Mouse (Mus musculus) skeletal muscle tissue, adult 2 months (tissue): ENCODE measurements around the gene Hip1r.
A peak's percentile ranks its signal among the peaks of the same experiment; 100 is the strongest.

Source experiments
- DNase-seq: peaks from one replicate; pipeline ENCODE4 v3.0.0-alpha.2; 2012; ENCODE audit warnings: low read depth, low spot score

The Hip1r gene

DNA sequence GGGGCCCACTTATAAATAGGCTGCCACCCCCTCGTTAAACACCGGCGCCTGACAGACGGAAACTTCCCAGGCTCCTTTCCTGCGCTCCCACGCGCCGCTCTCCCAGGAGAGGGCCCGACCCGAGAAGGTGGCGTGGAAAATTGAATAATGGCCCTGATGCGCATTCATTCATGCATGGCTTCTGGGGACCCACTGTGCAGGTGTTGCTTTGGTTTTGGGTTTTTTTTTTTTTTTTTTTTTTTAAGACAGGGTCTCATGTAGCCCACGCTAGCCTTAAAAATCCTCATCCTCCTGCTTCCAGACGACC, 704 bp downstream of the Hip1r start:
- no peak for DNase-seq

GRCm38 (mm10) chr5:123974616-123975111, 1.2 kb downstream of the Hip1r start:
- peak; percentile 35 for DNase-seq

GRCm38 (mm10) chr5:123975668-123976180, 2.3 kb downstream of the Hip1r start:
- DNase-seq: no peak

DNA sequence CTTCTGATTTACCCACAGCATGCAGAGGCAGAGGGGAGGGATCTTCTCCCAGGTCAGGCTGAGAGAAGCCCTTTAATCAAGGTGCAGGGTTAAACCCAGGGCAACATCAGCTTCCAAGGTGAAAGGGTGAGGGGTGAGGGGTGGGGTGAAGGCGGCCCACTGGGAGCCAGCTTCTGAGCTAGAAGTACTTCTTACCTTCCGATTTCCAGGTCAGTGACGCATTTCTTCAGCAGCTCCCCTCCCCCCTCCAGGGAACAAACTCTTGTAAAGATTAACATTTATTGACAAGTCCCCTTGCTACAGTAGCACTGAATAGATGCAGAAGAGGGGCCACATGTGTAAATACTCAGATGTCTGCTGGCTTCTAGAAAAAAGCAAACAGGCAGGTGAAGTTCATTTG, 3.8 kb downstream of the Hip1r start:
- DNase-seq: no peak

DNA sequence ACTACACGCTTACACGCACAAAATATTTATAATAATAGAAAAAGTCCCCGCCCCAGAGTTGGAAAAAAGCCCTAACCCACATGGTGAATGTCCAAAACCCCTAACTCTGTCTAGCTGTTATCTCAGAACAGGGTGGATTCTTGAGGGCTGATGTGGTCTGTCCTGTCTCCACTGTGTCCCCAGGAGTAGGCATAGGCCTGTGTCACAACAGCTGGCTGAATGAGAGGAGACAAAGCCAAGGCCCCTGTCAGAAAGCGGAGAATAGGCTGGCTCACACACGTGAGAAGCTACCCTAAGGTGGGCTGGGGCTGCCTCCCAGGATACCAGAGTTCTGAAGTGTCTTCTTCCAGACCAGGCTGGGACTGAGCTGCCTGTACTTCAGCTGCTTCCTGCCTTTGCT, 4.7 kb downstream of the Hip1r start:
- DNase-seq: no peak

GRCm38 (mm10) chr5:123979221-123979979, 6.0 kb downstream of the Hip1r start:
- peak; percentile 56 for DNase-seq

- no peak for DNase-seq
These were observed 6.5 kb downstream of the Hip1r start for GRCm38 (mm10) chr5:123979980-123980369.

DNA sequence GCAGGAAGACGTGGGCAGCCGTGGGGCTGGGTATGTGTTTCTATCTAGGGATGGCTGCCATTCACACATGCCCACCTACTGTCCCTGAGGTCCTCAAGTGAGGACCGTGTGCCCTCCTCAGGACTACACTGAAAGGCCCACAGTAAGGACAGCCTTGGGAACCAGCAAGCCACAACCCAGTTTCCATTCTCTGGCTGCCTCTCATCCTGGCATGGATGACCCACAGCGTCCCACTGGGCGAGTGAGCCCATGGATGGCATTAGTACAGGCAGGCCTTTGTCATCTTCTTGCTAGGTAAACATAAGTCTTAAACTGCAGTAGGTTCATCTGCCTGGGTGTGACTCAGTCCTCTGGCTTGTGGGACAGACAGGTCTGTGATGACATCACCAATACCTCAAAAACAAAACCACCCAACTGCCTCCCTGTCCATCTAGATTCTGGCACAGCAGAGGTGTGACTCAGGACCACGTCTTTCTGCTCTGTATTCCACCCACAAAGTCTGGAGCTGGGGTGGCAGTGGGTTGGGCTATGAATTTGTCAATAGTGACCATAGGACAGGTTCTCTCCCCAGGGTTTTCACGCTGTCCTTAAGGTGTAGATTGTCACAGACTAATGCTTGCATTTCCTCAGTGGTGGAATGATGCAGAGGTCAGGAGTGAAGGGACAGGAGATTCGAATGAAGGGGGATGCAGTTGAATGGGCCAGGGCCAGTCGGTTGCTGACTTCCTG, 7.3 kb downstream of the Hip1r start:
- no peak for DNase-seq

- no peak for DNase-seq
These were observed 7.8 kb downstream of the Hip1r start for GRCm38 (mm10) chr5:123981250-123981554.

- DNase-seq: no peak
These were observed 9.4 kb downstream of the Hip1r start for GRCm38 (mm10) chr5:123982838-123983237.

GRCm38 (mm10) chr5:123985434-123985833, 12.0 kb downstream of the Hip1r start:
- DNase-seq: no peak

DNA sequence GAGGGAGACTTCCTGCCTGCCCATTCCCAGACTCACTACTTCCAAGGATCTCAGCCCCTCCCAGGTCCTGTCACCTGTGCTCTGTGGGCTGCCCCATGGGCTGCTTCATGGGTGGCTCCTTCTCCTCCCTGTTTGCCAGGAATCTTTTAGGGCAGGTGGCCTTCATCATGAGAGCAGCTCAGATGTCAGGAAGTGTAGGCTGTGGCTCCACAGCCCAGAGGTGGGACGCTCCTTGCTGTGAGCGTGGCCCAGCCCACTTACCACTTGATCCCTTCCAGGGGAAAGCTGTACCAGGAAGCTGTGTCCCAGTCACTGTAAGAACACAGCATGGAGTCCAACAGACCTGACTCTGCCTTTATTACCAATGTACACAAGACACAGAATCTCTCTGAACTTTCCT, 13.5 kb downstream of the Hip1r start:
- no peak for DNase-seq

DNA sequence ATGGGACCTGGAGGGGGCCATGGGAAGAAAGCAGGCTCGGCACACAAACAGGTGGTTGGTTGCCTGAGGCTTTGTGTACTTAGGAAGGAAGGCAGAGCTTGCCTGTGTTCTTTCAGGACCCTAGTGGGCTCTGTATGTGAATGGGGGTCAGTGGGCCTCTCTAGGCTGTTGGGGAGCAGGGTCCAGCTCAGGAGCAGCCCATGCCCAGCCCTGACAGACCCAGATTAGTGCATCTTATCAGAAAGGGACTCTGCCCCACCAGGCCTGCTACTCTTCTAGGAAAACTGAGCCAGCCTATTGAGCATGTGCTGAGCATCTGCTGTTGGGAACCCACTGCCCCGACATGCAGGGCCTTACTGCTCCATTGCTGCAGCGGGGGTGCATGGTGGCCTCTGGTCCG, 14.1 kb downstream of the Hip1r start:
- DNase-seq: no peak

- DNase-seq: no peak
These were observed 16.8 kb downstream of the Hip1r start for GRCm38 (mm10) chr5:123989941-123990885.

GRCm38 (mm10) chr5:123991321-123991720, 17.9 kb downstream of the Hip1r start:
- DNase-seq: no peak

DNA sequence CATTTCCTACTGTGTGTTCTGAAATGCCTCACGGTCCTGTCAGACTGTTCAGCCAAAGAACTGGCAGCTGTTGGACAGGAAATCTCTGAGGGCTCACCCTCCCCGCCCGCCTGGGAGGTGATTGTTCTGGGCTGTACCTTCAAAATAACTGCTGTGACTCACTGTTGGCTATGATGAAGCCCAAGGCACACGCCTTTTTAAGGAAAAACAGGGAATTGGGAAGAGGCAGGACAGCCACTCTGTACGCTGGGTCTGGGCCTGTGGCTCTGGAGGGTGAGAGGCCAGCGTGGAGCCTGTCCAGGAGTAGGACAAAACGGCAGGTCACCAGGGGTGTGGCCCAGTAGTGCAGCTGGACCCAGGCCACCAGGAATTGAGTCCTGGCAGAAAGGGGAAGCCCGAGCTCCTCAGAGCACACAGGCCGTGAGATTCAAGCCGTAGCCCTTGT, 18.8 kb downstream of the Hip1r start:
- peak; percentile 66 for DNase-seq

DNA sequence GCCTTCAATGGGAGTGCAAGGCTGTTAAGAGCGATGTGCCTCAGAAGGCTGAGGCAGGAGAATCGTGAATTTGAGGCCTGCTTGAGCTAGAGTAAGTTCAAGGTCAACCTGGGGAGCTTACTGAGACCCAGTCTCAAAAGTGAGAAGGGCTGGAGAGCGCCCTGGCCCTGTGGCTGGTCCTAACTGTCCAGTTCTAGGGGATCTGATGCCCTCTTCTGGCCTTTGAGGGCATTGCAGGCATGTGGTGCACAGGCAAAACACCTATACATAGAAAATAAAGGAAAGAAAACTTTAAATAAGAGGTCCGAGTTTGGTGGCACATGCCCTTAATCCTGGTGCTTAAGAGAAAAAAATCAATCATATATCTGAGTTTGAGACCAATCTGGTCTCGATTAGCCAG, 19.4 kb downstream of the Hip1r start:
- peak; percentile 72 for DNase-seq

DNA sequence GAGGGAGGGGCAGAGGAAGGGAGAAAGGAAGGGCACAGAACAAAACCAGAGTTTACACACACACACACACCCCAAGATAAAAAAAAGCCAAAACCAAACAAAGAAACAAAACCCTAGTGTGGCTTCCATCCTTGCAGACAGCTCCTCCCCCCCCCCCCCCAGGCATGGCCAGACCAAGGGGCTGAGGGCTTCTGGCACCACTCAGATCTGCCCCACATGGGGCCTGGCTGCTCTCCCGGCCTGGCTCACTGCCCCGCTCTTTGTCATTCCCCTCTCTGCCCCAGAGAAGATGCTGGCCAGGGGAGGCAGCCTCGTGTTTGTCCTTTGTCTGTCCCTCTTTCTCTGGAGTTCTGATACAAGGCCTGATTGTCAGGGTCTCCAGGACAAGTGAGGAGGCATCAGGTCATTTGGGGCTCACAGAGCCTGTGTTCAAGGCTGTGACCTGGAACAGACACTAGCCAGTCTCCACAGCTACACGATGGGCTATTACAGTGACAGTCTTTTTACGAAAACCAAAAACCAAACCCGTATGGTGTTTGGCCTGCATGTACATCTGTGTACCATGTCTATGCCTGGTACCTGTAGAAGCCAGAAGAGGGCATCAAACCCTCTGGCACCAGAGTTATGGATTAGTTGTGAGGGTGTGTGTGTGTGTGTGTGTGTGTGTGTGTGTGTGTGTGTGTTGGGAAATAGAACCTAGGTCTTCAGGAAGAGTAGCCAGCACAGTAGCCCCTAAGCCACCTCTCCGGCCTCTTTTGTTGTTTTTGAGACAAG, 20.0 kb downstream of the Hip1r start:
- no peak for DNase-seq

- no peak for DNase-seq
These were observed 21.0 kb downstream of the Hip1r start for GRCm38 (mm10) chr5:123994468-123994867.

- DNase-seq: no peak
These were observed 22.0 kb downstream of the Hip1r start for GRCm38 (mm10) chr5:123995388-123995787.

DNA sequence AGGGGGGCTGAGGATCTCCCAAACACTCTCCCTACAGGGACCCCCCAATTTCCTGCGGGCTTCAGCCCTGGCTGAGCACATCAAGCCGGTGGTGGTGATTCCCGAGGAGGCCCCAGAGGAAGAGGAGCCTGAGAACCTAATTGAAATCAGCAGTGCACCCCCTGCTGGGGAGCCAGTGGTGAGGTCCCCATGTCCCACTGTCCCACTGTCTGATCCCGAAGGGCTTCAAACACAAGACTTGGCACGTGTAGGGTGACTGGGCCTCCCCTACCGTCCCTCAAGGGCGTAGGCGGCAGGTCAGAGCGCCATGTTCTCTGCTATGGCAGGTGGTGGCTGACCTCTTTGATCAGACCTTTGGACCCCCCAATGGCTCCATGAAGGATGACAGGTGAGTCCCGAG, 22.8 kb downstream of the Hip1r start:
- DNase-seq: no peak
